Mouse (Mus musculus): Measurements from ENCODE around the gene Usb1.
A peak's percentile ranks its signal among the peaks of the same experiment; 100 is the strongest.

Usb1 gene

DNA sequence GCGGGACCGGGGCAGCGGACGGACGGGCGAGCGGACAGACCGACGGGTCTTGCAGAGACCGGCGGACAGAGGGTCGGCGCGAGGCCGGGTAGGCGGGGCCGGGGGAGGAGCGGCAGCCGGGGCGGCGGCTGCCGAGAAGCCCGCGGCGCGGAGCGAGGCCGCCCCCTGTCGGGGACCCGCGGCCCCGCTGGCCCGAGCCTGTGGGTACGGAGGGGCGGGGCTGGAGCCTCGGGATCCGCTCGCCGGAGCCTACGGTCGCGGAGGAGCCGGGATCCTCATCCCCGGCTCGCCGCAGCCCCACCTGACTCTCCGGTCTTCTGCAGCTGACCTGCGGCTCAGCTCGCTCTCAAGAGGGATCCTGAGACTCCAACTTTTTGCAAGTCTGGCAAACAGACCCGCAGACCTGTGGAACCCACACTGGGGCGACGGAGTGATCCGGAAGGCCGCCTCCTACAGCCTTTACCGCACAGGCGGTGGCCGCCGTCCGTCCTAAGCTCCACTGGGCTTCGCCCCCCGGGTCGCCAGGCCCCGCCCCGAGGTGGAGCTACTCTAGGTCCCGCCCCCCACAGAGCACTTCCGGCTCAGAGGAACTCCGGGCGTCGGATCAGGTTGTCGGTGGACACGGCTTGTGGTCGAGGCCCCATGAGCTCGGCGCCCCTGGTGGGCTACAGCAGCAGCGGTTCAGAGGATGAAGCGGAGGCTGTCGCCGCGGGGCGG is at the start of gene Usb1, which contains the start of gene Zfp319:
Usb1 (plus strand) TSS at position 565 of the 717 bp plus-strand sequence.
Zfp319 (minus strand) TSS at position 231 of the 717 bp plus-strand sequence.
- peak; percentile 97 for DNase-seq (ENCODE audit: extremely low spot score, low spot score)

GRCm38 (mm10) chr8:95289066-95289650 is 42.9 kb upstream of the Usb1 start:
- DNase-seq (ENCODE audit: extremely low spot score, low spot score): no peak

- DNase-seq (ENCODE audit: extremely low spot score, low spot score): no peak
Measured at GRCm38 (mm10) chr8:95293172-95293571, 38.9 kb upstream of the Usb1 start.

GRCm38 (mm10) chr8:95293891-95294290 is 38.2 kb upstream of the Usb1 start:
- no peak for DNase-seq (ENCODE audit: extremely low spot score, low spot score)

DNA sequence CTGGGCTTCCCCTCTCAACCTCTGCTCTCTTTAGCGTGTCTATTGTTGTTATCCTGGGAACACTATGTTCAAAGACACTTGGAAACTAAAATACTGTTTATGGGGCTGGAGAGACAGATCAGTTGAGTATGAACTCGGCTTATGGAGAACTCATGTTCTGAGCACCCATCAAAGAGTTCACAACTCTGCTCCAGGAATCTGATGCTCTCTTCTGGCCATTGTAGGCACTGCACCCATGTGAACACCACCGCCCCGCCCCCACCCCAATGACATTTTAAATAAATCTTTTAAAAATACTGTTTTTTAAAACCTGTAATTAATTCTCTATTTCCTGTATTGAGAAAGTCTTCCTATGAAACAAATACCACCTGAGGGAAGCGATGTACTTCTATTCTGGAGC is 29.7 kb upstream of the Usb1 start:
- DNase-seq (ENCODE audit: extremely low spot score, low spot score): peak; percentile 32

DNA sequence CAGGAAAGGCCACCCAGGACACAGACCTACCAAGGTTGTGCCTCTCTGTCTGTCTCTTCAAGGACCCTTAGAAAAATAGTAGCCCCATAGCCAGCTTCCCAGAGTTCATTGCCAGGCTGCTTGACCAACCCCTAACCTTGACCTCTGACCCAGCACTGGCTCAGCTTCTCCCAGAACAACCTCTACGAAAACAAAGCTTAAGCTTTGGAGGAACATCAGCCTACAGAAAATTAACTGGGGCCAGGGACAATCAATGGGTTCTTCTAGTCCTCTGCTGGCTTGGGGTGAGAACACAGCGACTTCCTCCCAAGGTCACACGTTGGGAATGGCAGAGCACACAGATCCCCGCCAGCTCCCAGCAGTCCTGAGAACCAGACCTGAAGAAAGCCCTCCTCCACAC is 26.6 kb upstream of the Usb1 start:
- DNase-seq (ENCODE audit: extremely low spot score, low spot score): no peak

DNA sequence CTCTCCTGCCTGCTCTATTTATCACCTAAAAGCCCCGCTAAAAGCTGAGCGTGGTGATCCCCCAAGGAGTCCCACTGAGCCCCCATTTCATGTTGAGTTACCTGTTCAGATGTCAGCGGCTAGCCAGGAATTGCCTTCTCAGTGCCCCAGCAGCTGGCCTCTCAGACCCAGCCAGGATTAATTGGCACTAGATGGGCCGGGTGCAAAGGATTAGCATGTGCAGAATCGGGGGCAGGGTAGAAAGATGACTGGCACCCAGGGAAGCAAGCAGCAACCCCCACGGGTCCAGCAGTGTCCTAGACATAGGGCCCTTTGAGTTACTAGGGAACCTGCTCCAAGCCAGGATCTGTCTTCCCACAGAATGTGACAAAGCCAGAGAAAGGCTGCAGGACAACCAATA is 25.7 kb upstream of the Usb1 start, which contains the start of gene Cngb1:
Cngb1 (minus strand) TSS at position 155 of the 400 bp plus-strand sequence.
- DNase-seq (ENCODE audit: extremely low spot score, low spot score): no peak

- no peak for DNase-seq (ENCODE audit: extremely low spot score, low spot score)
Measured at GRCm38 (mm10) chr8:95310342-95310970, 21.6 kb upstream of the Usb1 start, which contains the start of gene Tepp. TSS of gene Tepp (plus strand) at chr8:95310566.

GRCm38 (mm10) chr8:95312836-95313235 is 19.2 kb upstream of the Usb1 start:
- no peak for DNase-seq (ENCODE audit: extremely low spot score, low spot score)

DNA sequence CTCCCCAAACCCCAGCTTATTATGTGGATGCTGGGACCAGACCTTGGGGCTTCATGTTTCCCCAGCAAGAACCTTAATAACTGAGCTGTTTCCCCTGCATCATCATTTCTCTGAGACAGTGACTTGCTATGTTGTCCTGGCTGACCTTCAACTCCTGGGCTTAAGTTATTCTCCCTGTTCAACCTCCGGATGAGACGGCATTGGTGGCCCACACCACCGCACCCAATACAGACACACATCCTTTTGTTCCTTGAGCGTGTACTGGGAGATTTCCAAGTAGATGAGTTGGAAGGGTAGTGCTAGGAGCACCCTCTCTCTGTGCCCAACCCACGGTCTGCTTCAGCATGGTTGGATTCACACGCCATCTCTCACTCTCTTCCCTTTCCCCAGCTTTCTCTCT is 18.2 kb upstream of the Usb1 start:
- DNase-seq (ENCODE audit: extremely low spot score, low spot score): no peak

GRCm38 (mm10) chr8:95314707-95315106 is 17.4 kb upstream of the Usb1 start:
- no peak for DNase-seq (ENCODE audit: extremely low spot score, low spot score)

DNA sequence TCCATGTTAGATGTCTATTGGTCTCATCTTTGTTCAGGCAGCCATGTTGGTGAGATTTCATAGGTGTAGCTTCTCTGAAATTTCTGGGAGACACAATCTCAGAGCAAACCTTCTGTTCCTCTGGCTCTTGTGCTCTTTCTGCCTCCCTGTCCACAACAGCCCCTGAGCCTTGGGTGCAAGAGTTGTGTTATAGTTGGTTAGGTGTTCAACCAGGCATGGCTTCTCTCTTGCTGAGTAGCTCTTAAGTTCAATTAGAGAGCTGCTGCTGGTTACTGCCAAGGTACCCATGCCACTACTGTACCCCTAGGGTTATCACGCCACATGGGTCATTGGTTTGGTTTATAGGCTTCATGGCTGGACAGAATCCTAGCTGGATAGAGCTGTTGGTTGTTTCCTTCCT is 16.7 kb upstream of the Usb1 start:
- no peak for DNase-seq (ENCODE audit: extremely low spot score, low spot score)

DNA sequence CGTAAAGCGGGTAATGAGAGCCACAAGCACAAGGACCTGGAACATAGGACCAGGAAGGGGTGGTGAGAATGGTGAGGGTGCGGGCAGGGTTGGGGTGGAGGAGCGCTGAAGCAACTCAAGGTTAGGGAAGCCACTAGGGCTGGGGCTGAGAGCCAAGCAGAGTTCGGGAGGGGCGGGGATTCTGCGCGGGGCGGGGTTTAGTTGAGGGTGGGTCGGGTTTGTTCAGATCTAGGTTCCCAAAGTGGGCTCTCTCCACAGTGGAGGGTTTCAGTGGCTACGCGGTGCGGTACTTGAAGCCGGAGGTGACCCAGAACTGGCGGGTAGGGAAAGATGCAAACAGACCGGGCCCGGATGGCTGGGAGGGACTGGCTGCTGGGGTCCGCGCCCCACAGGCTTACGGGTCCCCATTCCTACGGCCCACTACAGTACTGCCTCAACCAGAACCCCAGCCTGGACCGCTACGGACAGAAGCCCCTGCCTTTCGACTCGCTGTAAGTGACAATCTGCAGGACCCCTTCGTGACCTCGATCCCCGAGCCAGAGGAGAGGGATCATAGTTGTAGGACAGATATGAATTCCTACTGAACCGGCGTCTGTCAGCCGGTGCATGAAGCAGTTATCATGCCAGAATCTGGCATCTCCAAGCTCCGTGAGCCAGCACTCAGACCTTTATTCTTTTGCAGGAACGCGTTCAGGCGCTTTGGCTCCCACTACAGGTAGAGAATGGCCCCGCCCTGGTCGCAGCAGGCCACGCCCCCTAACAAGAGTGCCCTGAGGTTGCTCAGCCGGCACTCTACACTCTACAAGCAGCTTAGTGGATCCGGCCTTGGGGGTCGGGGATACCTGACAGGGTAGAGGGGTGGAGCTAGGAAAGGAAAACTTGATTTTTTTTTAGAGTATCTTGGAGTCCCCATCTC is 11.6 kb upstream of the Usb1 start:
- peak; percentile 38 for DNase-seq (ENCODE audit: extremely low spot score, low spot score)

DNA sequence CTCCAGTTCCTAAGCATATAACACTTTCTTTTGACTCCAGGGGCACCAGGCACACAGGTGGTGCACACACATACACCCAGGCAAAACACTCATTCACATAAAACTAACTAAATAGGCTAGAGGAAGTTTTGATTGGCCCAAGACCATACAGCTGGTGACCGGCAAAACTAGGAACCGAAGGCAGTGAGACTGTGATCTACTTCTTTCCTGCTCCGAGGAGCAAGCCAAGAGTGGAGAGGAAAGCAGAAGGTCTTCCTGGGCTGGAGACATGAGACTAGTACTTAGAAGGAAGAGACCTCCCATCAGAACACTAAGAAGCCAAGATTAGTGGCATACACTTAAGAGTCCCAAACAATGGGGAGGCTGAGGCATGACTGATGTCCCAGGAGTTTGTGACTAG is 8.9 kb upstream of the Usb1 start:
- DNase-seq (ENCODE audit: extremely low spot score, low spot score): no peak

DNA sequence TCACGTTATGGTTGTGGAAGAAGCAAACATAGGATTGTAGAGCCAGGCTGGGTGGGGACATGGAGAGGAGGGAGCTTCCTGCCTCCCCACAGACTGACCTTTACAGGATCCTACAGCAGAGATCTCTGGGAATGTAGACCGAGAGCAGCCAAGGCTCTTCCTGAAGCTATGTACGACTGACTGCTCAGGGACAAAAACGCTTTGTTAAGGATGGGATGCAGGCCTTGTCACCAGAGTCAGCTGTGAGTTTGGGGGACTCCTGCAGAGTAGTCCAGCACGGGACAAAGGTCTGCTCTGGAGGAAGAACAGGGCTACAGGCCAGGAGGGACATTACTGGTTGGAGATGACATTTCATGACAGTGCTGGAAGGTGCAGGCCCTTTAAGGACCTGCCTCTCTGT is 7.4 kb upstream of the Usb1 start:
- DNase-seq (ENCODE audit: extremely low spot score, low spot score): no peak

DNA sequence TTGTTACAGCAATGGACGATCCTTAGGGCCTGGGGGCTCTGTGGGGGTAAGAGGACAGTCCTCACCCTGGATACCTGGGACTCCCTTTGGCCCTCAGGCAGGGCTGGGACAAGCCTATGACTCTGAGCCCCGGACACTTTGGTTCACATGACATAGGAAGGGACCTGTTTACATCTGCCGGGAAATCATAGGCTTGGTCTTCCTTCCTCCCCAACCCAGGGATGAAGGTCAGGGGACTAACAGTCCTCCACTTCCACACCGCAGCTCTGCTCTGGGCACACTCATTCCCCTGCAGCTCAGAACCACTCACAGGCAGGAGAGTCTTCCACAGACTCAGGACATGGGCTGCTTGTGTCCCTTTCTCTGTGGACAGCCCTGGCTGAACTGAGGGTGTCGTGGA is 5.3 kb upstream of the Usb1 start:
- no peak for DNase-seq (ENCODE audit: extremely low spot score, low spot score)

GRCm38 (mm10) chr8:95327866-95328465 is 4.1 kb upstream of the Usb1 start:
- no peak for DNase-seq (ENCODE audit: extremely low spot score, low spot score)

- DNase-seq (ENCODE audit: extremely low spot score, low spot score): no peak
Measured at GRCm38 (mm10) chr8:95330367-95330766, 1.7 kb upstream of the Usb1 start.

DNA sequence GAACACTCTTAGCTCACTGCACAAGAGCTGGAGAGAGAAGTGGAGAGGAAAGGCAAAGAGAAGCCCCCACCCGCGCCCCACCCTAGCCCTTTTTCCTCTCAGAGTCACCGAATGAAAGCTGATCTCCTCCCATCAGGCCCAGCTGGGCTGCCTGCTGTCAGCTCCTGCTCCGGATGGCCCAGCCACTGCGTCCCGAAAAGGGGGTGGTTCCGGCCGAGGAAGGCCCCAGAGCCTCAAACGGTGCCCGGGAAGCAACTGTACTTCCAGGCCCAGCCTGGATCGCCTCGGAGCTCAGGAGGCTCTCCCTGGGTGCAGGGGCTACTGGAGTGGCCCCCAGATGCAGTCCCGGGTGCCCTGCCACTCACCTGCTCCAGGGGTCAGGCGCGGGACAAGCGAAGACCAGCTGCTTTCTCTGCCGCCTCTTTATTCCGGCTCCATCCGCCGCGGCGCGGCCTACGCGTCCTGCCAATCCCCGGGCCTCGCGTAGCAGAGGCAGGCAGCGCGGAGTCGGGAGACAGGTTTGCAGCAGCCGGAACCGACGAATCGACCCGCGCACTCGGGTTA is 846 bp upstream of the Usb1 start:
- no peak for DNase-seq (ENCODE audit: extremely low spot score, low spot score)

DNA sequence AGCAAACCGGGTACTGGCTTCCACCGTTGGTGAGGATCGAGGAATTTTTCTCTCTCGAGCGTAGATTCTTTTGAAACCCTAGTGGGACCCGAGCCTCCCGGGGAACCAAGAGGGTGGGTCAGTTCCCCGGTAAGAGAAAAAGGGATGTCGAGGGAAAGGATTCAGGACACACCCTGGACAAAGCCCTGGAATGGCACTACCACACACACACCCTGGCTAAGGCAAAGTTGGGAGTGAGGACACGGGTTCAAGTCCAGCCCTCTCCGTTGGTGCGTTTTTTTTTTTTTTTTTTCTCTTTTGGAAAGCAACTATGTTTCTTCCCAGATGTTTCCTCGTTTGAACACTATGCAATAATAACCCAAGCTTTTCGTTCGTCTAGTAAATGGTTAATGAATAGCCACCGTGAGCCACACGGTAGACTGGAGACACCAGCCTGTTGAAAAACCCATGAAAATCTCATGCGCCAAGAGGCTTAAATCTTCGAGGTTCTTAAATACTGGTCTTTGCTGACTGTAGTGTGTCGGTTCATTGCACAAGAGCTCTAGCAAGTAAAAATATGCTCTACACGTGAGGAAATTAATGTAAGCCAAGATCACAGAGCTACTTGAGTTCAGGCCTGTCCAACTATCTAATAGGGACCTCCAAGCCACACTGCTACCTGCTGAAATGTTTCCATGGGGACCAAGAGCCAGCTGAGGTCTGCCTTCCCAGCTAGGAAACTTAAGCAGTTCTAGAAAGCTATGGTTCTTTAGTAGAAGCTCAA is 534 bp downstream of the Usb1 start:
- DNase-seq (ENCODE audit: extremely low spot score, low spot score): no peak
